In the genomic region with DNA sequence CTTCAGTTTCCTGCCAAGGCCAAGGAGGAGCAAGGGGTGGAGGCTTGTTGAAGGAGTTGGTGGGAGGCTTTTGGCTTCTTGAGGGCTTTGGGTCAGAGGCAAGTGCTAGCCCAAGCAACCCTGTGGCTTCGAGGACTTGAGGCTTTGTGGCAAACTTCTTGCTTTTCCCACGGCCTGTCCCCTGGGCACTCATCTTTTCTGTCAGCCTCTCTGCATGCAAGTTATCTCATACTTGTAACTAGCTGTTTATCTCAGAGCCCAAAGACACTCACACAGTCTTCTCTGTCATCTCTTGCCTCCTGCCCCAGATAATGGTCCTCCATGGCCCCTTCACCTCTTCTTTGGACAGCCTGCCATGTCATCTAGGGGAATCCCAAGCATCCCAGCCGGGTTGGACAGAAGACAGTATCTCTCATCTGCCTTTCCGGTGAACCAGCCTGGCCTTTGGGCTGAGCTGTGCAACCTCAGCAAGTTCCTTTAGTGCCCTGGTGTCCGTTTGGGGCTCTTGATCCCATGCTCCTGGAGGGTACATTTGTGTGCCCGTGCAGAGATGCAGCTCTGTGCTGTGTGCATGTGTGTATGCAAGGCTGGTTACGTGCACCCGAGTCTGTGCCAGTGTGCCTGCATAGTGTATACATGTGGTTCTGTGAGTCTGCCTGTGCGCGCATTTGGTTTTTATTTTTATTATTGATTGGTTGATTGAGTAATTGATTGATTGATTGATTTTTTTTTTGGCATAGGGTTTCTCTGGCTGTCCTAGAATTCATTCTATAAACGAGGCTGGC, we compare ENCODE assay signal across 12 mouse cellular contexts. TPM values are rescaled to one million over a fixed set of nuclear protein-coding genes. Genes with fewer than 3 reads are reported as not detected.
DNase-seq lines count a peak whose midpoint lies in the region; ATAC-seq and TF ChIP-seq lines count a peak whose summit lies in the region.
"Had no signal": no experiment of that assay in that cellular context is flagged by ENCODE, and none has a peak within 500 bp of the region (broad histone marks: within the 10 kb centered on the region; RNA-seq: fewer than 3 reads in every experiment).

No protein-coding gene starts in this region.

- H3K27me3 ChIP-seq in heart, embryonic 13.5 days (replicated peaks): no peaks in the 10 kb centered on the region
- H3K27me3 ChIP-seq in midbrain, embryonic 12.5 days: peaks cover 60% of the 10 kb centered on the region
- H3K27me3 ChIP-seq in midbrain, postnatal 0 days (ENCODE audit: insufficient read depth, low read length): no peaks in the 10 kb centered on the region; the same call in 1 of the 2 replicates
- peaks cover 20% of the 10 kb centered on the region for H3K27me3 ChIP-seq in limb, embryonic 13.5 days
- no peaks in the 10 kb centered on the region for H3K27me3 ChIP-seq in stomach, postnatal 0 days (ENCODE audit: control insufficient read depth, insufficient read depth, low read length)

- H3K9ac ChIP-seq in heart, embryonic 13.5 days: peak overlapping the region; percentile 93
- 0 out of 2 replicates have a peak overlapping the region, but pooled peaks have one; percentile 17 for H3K9ac ChIP-seq in midbrain, embryonic 12.5 days (replicated peaks)
- no peak overlapping the region for H3K9ac ChIP-seq in midbrain, postnatal 0 days (replicated peaks; ENCODE audit: low read length, poor library complexity, severe bottlenecking)
- peak overlapping the region; percentile 26; the same call in 1 of the 2 replicates for H3K9ac ChIP-seq in limb, embryonic 13.5 days
- H3K9ac ChIP-seq in stomach, postnatal 0 days (ENCODE audit: low read length): no peak overlapping the region

- 54% methylated on average over 11 of the region's 11 CpGs for WGBS in heart, embryonic 13.5 days
- WGBS in midbrain, embryonic 12.5 days: 89% methylated on average over 11 of the region's 11 CpGs
- WGBS in midbrain, postnatal 0 days: 86% methylated on average over 11 of the region's 11 CpGs
- WGBS in limb, embryonic 13.5 days: 88% methylated on average over 11 of the region's 11 CpGs
- 84% methylated on average over 11 of the region's 11 CpGs for WGBS in stomach, postnatal 0 days

- no peak for ATAC-seq in heart, embryonic 13.5 days (ENCODE audit: extremely low read depth, insufficient number of reproducible peaks, low FRiP score, low TSS enrichment)
- ATAC-seq in midbrain, embryonic 12.5 days (ENCODE audit: low FRiP score, low read depth): no peak
- no peak for ATAC-seq in midbrain, postnatal 0 days (ENCODE audit: low FRiP score)
- no peak for ATAC-seq in limb, embryonic 13.5 days (ENCODE audit: low FRiP score, low read depth)
- no peak for ATAC-seq in stomach, postnatal 0 days (ENCODE audit: low FRiP score, low TSS enrichment)
- ATAC-seq in activated CD4-positive, CD25-positive, alpha-beta regulatory T cell, adult 4 months: no peak
- ATAC-seq: forebrain, embryonic 16.5 days had no signal

- TF ChIP-seq CTCF in midbrain, postnatal 0 days (IDR thresholded peaks at IDR 0.05): no peak
- TF ChIP-seq CTCF in stomach, postnatal 0 days (IDR thresholded peaks at IDR 0.05; ENCODE audit: low read depth): no peak

- peak overlapping the region; percentile 98 for H3K27ac ChIP-seq in heart, embryonic 13.5 days (replicated peaks)
- no peak overlapping the region for H3K27ac ChIP-seq in midbrain, embryonic 12.5 days (replicated peaks)
- H3K27ac ChIP-seq in midbrain, postnatal 0 days (ENCODE audit: low read depth, low read length): no peak overlapping the region
- no peak overlapping the region for H3K27ac ChIP-seq in limb, embryonic 13.5 days
- H3K27ac ChIP-seq in stomach, postnatal 0 days (replicated peaks): no peak overlapping the region; the same call in 1 of the 2 replicates

- peaks cover 49% of the 10 kb centered on the region for H3K36me3 ChIP-seq in heart, embryonic 13.5 days
- no peaks in the 10 kb centered on the region for H3K36me3 ChIP-seq in midbrain, embryonic 12.5 days
- H3K36me3 ChIP-seq in midbrain, postnatal 0 days (ENCODE audit: insufficient read depth, low read length): peaks cover 24% of the 10 kb centered on the region
- peaks cover 47% of the 10 kb centered on the region for H3K36me3 ChIP-seq in limb, embryonic 13.5 days
- H3K36me3 ChIP-seq in stomach, postnatal 0 days (ENCODE audit: control insufficient read depth, insufficient read depth, low read length): peaks cover 12% of the 10 kb centered on the region

- peak overlapping the region; percentile 86 for H3K4me2 ChIP-seq in heart, embryonic 13.5 days
- no peak overlapping the region for H3K4me2 ChIP-seq in midbrain, embryonic 12.5 days (replicated peaks)
- no peak overlapping the region for H3K4me2 ChIP-seq in midbrain, postnatal 0 days (ENCODE audit: low read depth, low read length, poor library complexity, severe bottlenecking)
- H3K4me2 ChIP-seq in limb, embryonic 13.5 days (replicated peaks): peak overlapping the region; percentile 85
- H3K4me2 ChIP-seq in stomach, postnatal 0 days (replicated peaks; ENCODE audit: low read depth): peak overlapping the region; percentile 23; the same call in 1 of the 2 replicates

- peak overlapping the region; percentile 80 for H3K4me3 ChIP-seq in heart, embryonic 13.5 days
- H3K4me3 ChIP-seq in midbrain, embryonic 12.5 days: no peak overlapping the region
- no peak overlapping the region for H3K4me3 ChIP-seq in midbrain, postnatal 0 days (ENCODE audit: low read depth, low read length)
- no peak overlapping the region; the same call in 1 of the 2 replicates for H3K4me3 ChIP-seq in limb, embryonic 13.5 days
- H3K4me3 ChIP-seq in stomach, postnatal 0 days (ENCODE audit: low read depth, low read length): no peak overlapping the region

- no peak for DNase-seq in heart, adult 18-20 months
- DNase-seq in midbrain, postnatal 0 days (ENCODE audit: low spot score): no peak
- DNase-seq in stomach, postnatal 0 days (ENCODE audit: low spot score): no peak
- DNase-seq in cerebellum, postnatal 36 days: no peak
- DNase-seq: cerebellum, adult 9-10 months; retina, postnatal 1 day; thymus, adult 18-20 months had no signal

- no peak for TF ChIP-seq EP300 in stomach, postnatal 0 days (optimal IDR thresholded peaks at IDR 0.05)

- H3K4me1 ChIP-seq in heart, embryonic 13.5 days: peaks cover 69% of the 10 kb centered on the region
- H3K4me1 ChIP-seq in midbrain, embryonic 12.5 days: peaks cover 20% of the 10 kb centered on the region
- no peaks in the 10 kb centered on the region for H3K4me1 ChIP-seq in midbrain, postnatal 0 days (ENCODE audit: insufficient read depth, low read length)
- H3K4me1 ChIP-seq in limb, embryonic 13.5 days: peaks cover 52% of the 10 kb centered on the region
- peaks cover 14% of the 10 kb centered on the region; the same call in 1 of the 2 replicates for H3K4me1 ChIP-seq in stomach, postnatal 0 days (replicated peaks; ENCODE audit: control insufficient read depth, insufficient read depth)

- H3K9me3 ChIP-seq in heart, embryonic 13.5 days: no peaks in the 10 kb centered on the region
- no peaks in the 10 kb centered on the region for H3K9me3 ChIP-seq in midbrain, embryonic 12.5 days
- H3K9me3 ChIP-seq in midbrain, postnatal 0 days (ENCODE audit: low read length): no peaks in the 10 kb centered on the region
- no peaks in the 10 kb centered on the region for H3K9me3 ChIP-seq in limb, embryonic 13.5 days
- no peaks in the 10 kb centered on the region for H3K9me3 ChIP-seq in stomach, postnatal 0 days (ENCODE audit: control insufficient read depth, low read length)

RNA-seq across cellular contexts. Expression of a gene that starts 27.8 kb away (rescaled TPM):
- 6.6 and 6.9 TPM in 2 replicates for polyA plus RNA-seq in heart, embryonic 13.5 days (2015; fragmentation: Nextera tagmentation; extraction: Ambion mirVana)
- 10 to 100 TPM; 12.5 to 13.5 TPM for total RNA-seq in heart, adult 18-20 months (2021)
- polyA plus RNA-seq in midbrain, embryonic 12.5 days (2016; fragmentation: Nextera tagmentation; extraction: Ambion mirVana): 6.3 and 7.9 TPM in 2 replicates
- 80.2 and 80.9 TPM in 2 replicates for total RNA-seq in midbrain, postnatal 0 days (2014; rRNA removed)
- 9.2 and 9.6 TPM in 2 replicates for polyA plus RNA-seq in midbrain, postnatal 0 days (2015; fragmentation: Nextera tagmentation; extraction: Ambion mirVana)
- polyA plus RNA-seq in limb, embryonic 13.5 days (2015; fragmentation: Nextera tagmentation; extraction: Ambion mirVana): 6.7 and 7.2 TPM in 2 replicates
- polyA plus RNA-seq in stomach, postnatal 0 days (2015; fragmentation: Nextera tagmentation; extraction: Ambion mirVana): 4.3 and 4.6 TPM in 2 replicates
- polyA plus RNA-seq in activated CD4-positive, CD25-positive, alpha-beta regulatory T cell, adult 4 months (2017; shearing (Covaris generic)): not detected

RNA-seq across cellular contexts. Expression of a gene that starts 57.1 kb away (rescaled TPM):
- 0.84 and 1.5 TPM in 2 replicates for polyA plus RNA-seq in heart, embryonic 13.5 days (2015; fragmentation: Nextera tagmentation; extraction: Ambion mirVana)
- total RNA-seq in heart, adult 18-20 months (2021): not detected
- 0.77 and 0.84 TPM in 2 replicates for polyA plus RNA-seq in midbrain, embryonic 12.5 days (2016; fragmentation: Nextera tagmentation; extraction: Ambion mirVana)
- 0.28 TPM in 1 of 2 replicates, not detected in the other for total RNA-seq in midbrain, postnatal 0 days (2014; rRNA removed)
- 0.34 and 0.91 TPM in 2 replicates for polyA plus RNA-seq in midbrain, postnatal 0 days (2015; fragmentation: Nextera tagmentation; extraction: Ambion mirVana)
- polyA plus RNA-seq in limb, embryonic 13.5 days (2015; fragmentation: Nextera tagmentation; extraction: Ambion mirVana): 1.1 and 1.5 TPM in 2 replicates
- polyA plus RNA-seq in stomach, postnatal 0 days (2015; fragmentation: Nextera tagmentation; extraction: Ambion mirVana): 0.16 and 0.25 TPM in 2 replicates
- not detected for polyA plus RNA-seq in activated CD4-positive, CD25-positive, alpha-beta regulatory T cell, adult 4 months (2017; shearing (Covaris generic))

Comparison
In these comparisons a context has a peak if more than half of its experiments do, and no peak if none do; other contexts are left out.
1. H3K9ac ChIP-seq: peak in heart, embryonic 13.5 days (single experiment), midbrain, embryonic 12.5 days (single experiment) and limb, embryonic 13.5 days (single experiment); none in midbrain, postnatal 0 days (single experiment) and stomach, postnatal 0 days (single experiment).
2. H3K4me2 ChIP-seq: peak in heart, embryonic 13.5 days (single experiment), limb, embryonic 13.5 days (single experiment) and stomach, postnatal 0 days (single experiment); none in midbrain, embryonic 12.5 days (single experiment) and midbrain, postnatal 0 days (single experiment).